Mouse (Mus musculus) gastrocnemius, postnatal 36 days (tissue): Measurements from ENCODE around the gene Tcaf1. TPM values are rescaled to one million over a fixed set of nuclear protein-coding genes. Genes with fewer than 3 reads are reported as not detected.

ENCODE experiments used
- DNase-seq, 2 experiments: peaks; one replicate each; pipeline ENCODE4 v3.0.0; 2022
- intact Hi-C: fragments of 180-260 bp; cut with DNase I; formaldehyde crosslinking; loops from one replicate; pipeline ENCODE4 v1.15.1; 2025
- long read RNA-seq, 2 experiments: library from polyadenylated mRNA; stranded (forward); transcript quantifications; one replicate each; pipeline ENCODE4 v2.0.0; 2021
- total RNA-seq, 2 experiments: library from RNA; stranded (reverse); gene quantifications; 2 replicates each; pipeline ENCODE4 v1.2.3; 2021

Tcaf1 gene
- 1 to 10 TPM; 5.9 to 6.3 TPM for total RNA-seq
- long read RNA-seq, experiment 1, partial matches to known transcripts = 0 of 2 reads
- long read RNA-seq, experiment 1, other reads (novel, unspliced or antisense) = 1 of 2 reads
- long read RNA-seq, experiment 2, partial matches to known transcripts = 1 of 5 reads
- long read RNA-seq, experiment 2, other reads (novel, unspliced or antisense) = 2 of 5 reads

GRCm38 (mm10) chr6:42709291-42710211 is at the start of gene Tcaf1:
Tcaf1 (minus strand) TSS chr6:42710088.
- intact Hi-C loops = no loop called here
- DNase-seq = peak; percentile 50 to 65

GRCm38 (mm10) chr6:42756104-42756503 is 46.2 kb upstream of the Tcaf1 start, which contains the start of gene Olfr38:
Olfr38 (plus strand) TSS chr6:42756404.
- no peak for DNase-seq
- intact Hi-C loops = no loop called here

- no peak for DNase-seq
- intact Hi-C loops = no loop called here
Measured at GRCm38 (mm10) chr6:42747846-42748245, 38.0 kb upstream of the Tcaf1 start.

- intact Hi-C loops = no loop called here
- DNase-seq = no peak
Measured at GRCm38 (mm10) chr6:42742303-42742702, 32.4 kb upstream of the Tcaf1 start.

GRCm38 (mm10) chr6:42739071-42739470 is 29.2 kb upstream of the Tcaf1 start, which contains the start of gene Olfr453:
Olfr453 (plus strand) TSS chr6:42739371.
- intact Hi-C loops = no loop called here
- DNase-seq = no peak

- intact Hi-C loops = no loop called here
- no peak for DNase-seq
Measured at GRCm38 (mm10) chr6:42717973-42718372, 8.1 kb upstream of the Tcaf1 start.

GRCm38 (mm10) chr6:42714668-42715067 is 4.8 kb upstream of the Tcaf1 start:
- intact Hi-C loops = no loop called here
- no peak for DNase-seq

GRCm38 (mm10) chr6:42692517-42693190 is 17.2 kb downstream of the Tcaf1 start:
- intact Hi-C loops = no loop called here
- peak; percentile 57 to 74 for DNase-seq

- intact Hi-C loops = no loop called here
- peak; percentile 60 to 76 for DNase-seq
Measured at GRCm38 (mm10) chr6:42692154-42692516, 17.8 kb downstream of the Tcaf1 start.

GRCm38 (mm10) chr6:42689761-42690160 is 20.1 kb downstream of the Tcaf1 start:
- no peak for DNase-seq
- intact Hi-C loops = no loop called here

GRCm38 (mm10) chr6:42687907-42688306 is 22.0 kb downstream of the Tcaf1 start:
- DNase-seq = no peak
- intact Hi-C loops = no loop called here

- DNase-seq = no peak
- intact Hi-C loops = no loop called here
Measured at GRCm38 (mm10) chr6:42680077-42680476, 29.8 kb downstream of the Tcaf1 start.

GRCm38 (mm10) chr6:42676011-42676410 is 33.9 kb downstream of the Tcaf1 start:
- intact Hi-C loops = no loop called here
- DNase-seq = no peak

GRCm38 (mm10) chr6:42671767-42672166 is 38.1 kb downstream of the Tcaf1 start:
- DNase-seq = no peak
- intact Hi-C loops = no loop called here

GRCm38 (mm10) chr6:42667722-42668121 is 42.2 kb downstream of the Tcaf1 start:
- intact Hi-C loops = no loop called here
- DNase-seq = no peak

- peak in 1 of 2 experiments; percentile 7 for DNase-seq
- intact Hi-C loops = no loop called here
Measured at GRCm38 (mm10) chr6:42661739-42662138, 48.1 kb downstream of the Tcaf1 start.

GRCm38 (mm10) chr6:42644912-42645549 is 64.9 kb downstream of the Tcaf1 start, which contains the start of gene Tcaf2:
Tcaf2 (minus strand) TSS chr6:42645254.
- DNase-seq = peak; percentile 88 to 90
- intact Hi-C loops = no loop called here

- no peak for DNase-seq
- intact Hi-C loops = no loop called here
Measured at GRCm38 (mm10) chr6:42634393-42634792, 75.5 kb downstream of the Tcaf1 start.

GRCm38 (mm10) chr6:42631395-42631794 is 78.5 kb downstream of the Tcaf1 start:
- DNase-seq = no peak
- intact Hi-C loops = no loop called here
